ENCODE assay signal across 8 mouse cellular contexts in the genomic region with DNA sequence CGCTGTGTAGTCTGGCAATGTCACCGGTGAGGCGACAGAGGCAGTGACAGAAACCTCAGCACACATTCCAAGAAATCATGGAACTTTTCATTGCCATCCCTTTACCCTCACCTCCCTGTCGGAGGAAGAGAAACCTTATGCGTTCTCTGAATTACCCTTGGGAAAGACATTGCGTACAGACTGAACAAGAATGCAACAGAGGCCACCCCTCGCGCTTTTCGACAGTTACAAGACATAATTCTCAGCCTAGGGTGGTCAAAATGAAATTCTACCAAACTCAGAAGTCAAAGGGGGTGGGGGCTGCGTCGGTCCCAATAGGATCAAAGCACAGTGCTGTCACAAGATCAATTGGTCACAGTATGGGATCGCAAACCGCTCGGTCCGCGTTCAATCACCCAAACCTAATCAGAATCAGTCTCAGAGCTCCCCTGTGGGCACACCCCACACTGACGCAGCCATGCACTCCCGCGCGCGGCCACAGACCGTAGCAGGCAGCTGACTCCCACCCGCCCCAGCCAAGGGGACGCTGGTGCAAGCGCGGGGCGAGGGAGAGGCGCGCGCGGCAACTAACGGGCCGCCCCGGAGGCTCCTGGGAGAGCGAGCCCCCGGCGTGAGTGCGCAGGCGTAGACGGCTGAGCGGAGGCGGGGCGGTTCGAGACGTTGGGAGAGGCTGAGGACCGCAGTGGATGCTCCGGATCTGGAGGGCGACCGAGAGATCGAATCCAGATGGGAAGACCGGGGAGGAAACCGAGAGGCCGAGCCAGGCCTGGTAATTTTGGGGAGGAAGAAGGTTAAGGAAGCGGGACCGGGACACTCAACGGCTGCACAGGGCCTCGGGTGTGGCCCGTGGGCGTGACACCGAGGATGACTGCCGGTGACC. TPM values are rescaled to one million over a fixed set of nuclear protein-coding genes. Genes with fewer than 3 reads are reported as not detected.
DNase-seq lines count a peak whose midpoint lies in the region; ATAC-seq and TF ChIP-seq lines count a peak whose summit lies in the region.

TSS of gene Zfp382 (plus strand) at position 635 of the 880 bp plus-strand sequence.

- H3K9me3 ChIP-seq in intestine, postnatal 0 days (ENCODE audit: control insufficient read depth) = no peaks in the 10 kb centered on the region
- H3K9me3 ChIP-seq in midbrain, embryonic 10.5 days (replicated peaks) = peaks cover 4% of the 10 kb centered on the region; the same call in 1 of the 2 replicates

- H3K9ac ChIP-seq in intestine, postnatal 0 days (ENCODE audit: low read depth, low read length) = peak within 1 kb of the TSS; percentile 35

- H3K27me3 ChIP-seq in intestine, postnatal 0 days (replicated peaks; ENCODE audit: control insufficient read depth, insufficient read depth, low read length) = no peaks in the 10 kb centered on the region
- no peaks in the 10 kb centered on the region for H3K27me3 ChIP-seq in midbrain, embryonic 10.5 days (ENCODE audit: low read depth, poor library complexity, severe bottlenecking)

- intact Hi-C loops in left cerebral cortex, postnatal 36 days (cut with DNase I) = loop anchor here (2.0 kb wide), 1 partner anchor 23 kb away; no protein-coding TSS in a partner anchor

- peak within 1 kb of the TSS; percentile 96 for H3K4me2 ChIP-seq in intestine, postnatal 0 days (replicated peaks; ENCODE audit: low read depth)

- WGBS in intestine, postnatal 0 days = under 1% methylated on average over 61 of the region's 61 CpGs
- under 1% methylated on average over 61 of the region's 61 CpGs for WGBS in midbrain, embryonic 10.5 days

- peak within 1 kb of the TSS; percentile 54; the same call in 1 of the 2 replicates for H3K27ac ChIP-seq in intestine, postnatal 0 days (ENCODE audit: low read depth, low read length)
- H3K27ac ChIP-seq in midbrain, embryonic 10.5 days (replicated peaks) = peak within 1 kb of the TSS; percentile 94

- TF ChIP-seq CTCF in intestine, postnatal 0 days (IDR thresholded peaks at IDR 0.05; ENCODE audit: low read depth) = no peak; the same call in 1 of the 2 replicates

- DNase-seq in adrenal gland, postnatal 10 days = peak; percentile 95
- DNase-seq in embryo, embryonic 9.5 days (ENCODE audit: extremely low spot score) = peak; percentile 91
- peak; percentile 83 to 92 for DNase-seq in gastrocnemius, postnatal 4 days (ENCODE audit: low spot score in 2 of 2)
- peak; percentile 91 to 92 for DNase-seq in left cerebral cortex, postnatal 36 days (ENCODE audit: low spot score in 2 of 2)
- DNase-seq in midbrain, embryonic 10.5 days (ENCODE audit: low spot score) = peak; percentile 93
- DNase-seq in right cerebral cortex, postnatal 36 days (ENCODE audit: low spot score in 2 of 2) = peak; percentile 84 to 87
- peak; percentile 85 to 89 for DNase-seq in urinary bladder, postnatal 4 days (ENCODE audit: low spot score in 2 of 2)

- H3K4me1 ChIP-seq in intestine, postnatal 0 days (replicated peaks; ENCODE audit: control insufficient read depth, insufficient read depth, low read length) = no peaks in the 10 kb centered on the region
- peaks cover 22% of the 10 kb centered on the region for H3K4me1 ChIP-seq in midbrain, embryonic 10.5 days

- ATAC-seq in intestine, postnatal 0 days = peak; percentile 64

- no peaks in the 10 kb centered on the region for H3K36me3 ChIP-seq in intestine, postnatal 0 days (ENCODE audit: control insufficient read depth, insufficient read depth)
- peaks cover 17% of the 10 kb centered on the region for H3K36me3 ChIP-seq in midbrain, embryonic 10.5 days

- peak within 1 kb of the TSS; percentile 56 for H3K4me3 ChIP-seq in intestine, postnatal 0 days (ENCODE audit: low read depth, low read length)
- peak within 1 kb of the TSS; percentile 65 for H3K4me3 ChIP-seq in midbrain, embryonic 10.5 days

RNA-seq across cellular contexts. Expression of gene Zfp382, which starts in this region (rescaled TPM):
- 1 to 10 TPM; 4.1 to 6.5 TPM for total RNA-seq in adrenal gland, postnatal 10 days (2021)
- total RNA-seq in gastrocnemius, postnatal 4 days (2021) = 1 to 10 TPM; 8.0 to 9.4 TPM
- polyA plus RNA-seq in intestine, postnatal 0 days (2015; fragmentation: Nextera tagmentation; extraction: Ambion mirVana) = 1.7 and 2.4 TPM in 2 replicates
- 10 to 100 TPM; 29.9 to 38.4 TPM for total RNA-seq in left cerebral cortex, postnatal 36 days (2021)
- 10.6 and 13.0 TPM in 2 replicates for polyA plus RNA-seq in midbrain, embryonic 10.5 days (2016; fragmentation: Nextera tagmentation; extraction: Ambion mirVana)

Comparison
In these comparisons a context has a peak if more than half of its experiments do, and no peak if none do; other contexts are left out.
1. Peak in every context shown above with its lines: DNase-seq, ATAC-seq, H3K4me3 ChIP-seq and H3K27ac ChIP-seq.